ENCODE assay signal across 20 mouse cellular contexts in the genomic region with DNA sequence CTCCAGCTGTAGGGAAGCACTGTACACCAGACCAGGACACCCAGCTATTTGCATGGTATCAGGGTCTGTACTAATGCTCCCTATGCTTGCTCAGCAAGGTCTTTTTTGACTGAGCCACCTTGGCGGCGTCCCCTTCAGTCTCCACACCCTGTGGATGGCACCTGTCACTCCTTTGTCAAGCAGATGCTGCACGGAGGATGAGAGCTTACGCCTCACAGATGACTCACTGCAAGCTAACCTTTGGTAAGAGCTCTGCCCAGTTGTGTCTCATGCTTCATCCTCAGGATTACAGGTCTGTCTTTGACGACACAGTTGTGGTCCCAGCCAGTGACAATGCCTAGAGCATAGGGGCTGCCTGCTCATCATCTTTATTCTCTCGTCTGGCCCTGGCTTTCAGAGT.
A peak's percentile ranks its signal among the peaks of the same experiment; 100 is the strongest.
DNase-seq lines count a peak whose midpoint lies in the region; ATAC-seq and TF ChIP-seq lines count a peak whose summit lies in the region.
"Had no signal": no experiment of that assay in that cellular context is flagged by ENCODE, and none has a peak within 500 bp of the region (broad histone marks: within the 10 kb centered on the region; RNA-seq: fewer than 3 reads in every experiment).

No protein-coding gene starts in this region.

- H3K4me1 ChIP-seq in kidney, embryonic 16.5 days (ENCODE audit: insufficient read depth, low read length), result peaks cover 23% of the 10 kb centered on the region
- H3K4me1 ChIP-seq in hindbrain, embryonic 11.5 days (replicated peaks; ENCODE audit: control insufficient read depth, insufficient read depth, low read length), result no peaks in the 10 kb centered on the region; the same call in 1 of the 2 replicates

- H3ac ChIP-seq in myocyte (ENCODE audit: control insufficient read depth, insufficient read length), result no peak overlapping the region

- no peaks in the 10 kb centered on the region for H3K36me3 ChIP-seq in kidney, embryonic 16.5 days (ENCODE audit: insufficient read depth, low read length)
- no peaks in the 10 kb centered on the region for H3K36me3 ChIP-seq in myocyte (ENCODE audit: control insufficient read depth, insufficient read depth)
- no peaks in the 10 kb centered on the region for H3K36me3 ChIP-seq in hindbrain, embryonic 11.5 days (ENCODE audit: control insufficient read depth, insufficient read depth, low read length)
- H3K36me3 ChIP-seq: embryonic facial prominence, embryonic 10.5 days; forebrain, embryonic 10.5 days; heart, embryonic 13.5 days; hindbrain, embryonic 12.5 days had no signal

- no peaks in the 10 kb centered on the region for H3K27me3 ChIP-seq in kidney, embryonic 16.5 days (ENCODE audit: insufficient read depth, low read length)
- H3K27me3 ChIP-seq in myocyte (ENCODE audit: control insufficient read depth, insufficient read depth, insufficient read length), result no peaks in the 10 kb centered on the region
- H3K27me3 ChIP-seq in hindbrain, embryonic 11.5 days (ENCODE audit: control insufficient read depth, insufficient read depth, low read length), result no peaks in the 10 kb centered on the region
- H3K27me3 ChIP-seq: heart, embryonic 13.5 days; hindbrain, embryonic 12.5 days had no signal

- ATAC-seq in kidney, embryonic 16.5 days (ENCODE audit: low FRiP score, low TSS enrichment), result peak; percentile 32; the same call in 1 of the 2 replicates
- ATAC-seq in hindbrain, embryonic 11.5 days (ENCODE audit: low FRiP score), result no peak
- ATAC-seq: activated CD4-positive, CD25-positive, alpha-beta regulatory T cell, adult 4 months; forebrain, embryonic 14.5 days; hindbrain, embryonic 16.5 days had no signal

- H3K4me2 ChIP-seq in kidney, embryonic 16.5 days (replicated peaks; ENCODE audit: low read depth, low read length), result no peak overlapping the region
- no peak overlapping the region for H3K4me2 ChIP-seq in myocyte (ENCODE audit: low read depth)
- H3K4me2 ChIP-seq in hindbrain, embryonic 11.5 days (replicated peaks; ENCODE audit: low read depth, low read length), result no peak overlapping the region
- H3K4me2 ChIP-seq: heart, embryonic 13.5 days; hindbrain, embryonic 12.5 days had no signal

- H3K9me3 ChIP-seq in kidney, embryonic 16.5 days (ENCODE audit: low read length), result no peaks in the 10 kb centered on the region
- no peaks in the 10 kb centered on the region for H3K9me3 ChIP-seq in hindbrain, embryonic 11.5 days (ENCODE audit: control insufficient read depth, low read length)
- H3K9me3 ChIP-seq: embryonic facial prominence, embryonic 10.5 days; forebrain, embryonic 10.5 days; hindbrain, embryonic 12.5 days had no signal

- WGBS in kidney, embryonic 16.5 days, result 84% methylated on average over 6 of the region's 6 CpGs
- WGBS in hindbrain, embryonic 11.5 days, result 84% methylated on average over 6 of the region's 6 CpGs

- H3K9ac ChIP-seq in kidney, embryonic 16.5 days (replicated peaks; ENCODE audit: low read length), result no peak overlapping the region
- no peak overlapping the region for H3K9ac ChIP-seq in hindbrain, embryonic 11.5 days (ENCODE audit: low read depth, low read length)
- H3K9ac ChIP-seq: heart, embryonic 13.5 days; hindbrain, embryonic 12.5 days had no signal

- H3K4me3 ChIP-seq in kidney, embryonic 16.5 days (ENCODE audit: low read length), result no peak overlapping the region
- H3K4me3 ChIP-seq in myocyte, result no peak overlapping the region
- H3K4me3 ChIP-seq in hindbrain, embryonic 11.5 days (ENCODE audit: low read depth, low read length), result no peak overlapping the region
- H3K4me3 ChIP-seq: embryonic facial prominence, embryonic 10.5 days; forebrain, embryonic 10.5 days; heart, embryonic 13.5 days; hindbrain, embryonic 12.5 days had no signal

- DNase-seq in kidney, adult 8-10 months, result no peak
- DNase-seq in ZHBTc4 (ENCODE audit: low read depth, low spot score), result peak; percentile 47
- no peak for DNase-seq in hindbrain, embryonic 11.5 days (ENCODE audit: low spot score)
- no peak for DNase-seq in spleen, adult 18-20 months
- DNase-seq in left cerebral cortex, postnatal 25 days (ENCODE audit: low spot score in 2 of 2), result no peak
- DNase-seq: adrenal gland, postnatal 25 days; cerebellum, adult 2 months; cerebellum, postnatal 10 days; gastrocnemius, postnatal 36 days; heart, adult 11 months; heart, postnatal 36 days had no signal

- TF ChIP-seq POLR2A in myocyte (IDR thresholded peaks at IDR 0.05; ENCODE audit: insufficient read length, low read depth), result no peak

- intact Hi-C loops in left cerebral cortex, postnatal 25 days (cut with DNase I), result no loop called here

- no peaks in the 10 kb centered on the region for H3K79me2 ChIP-seq in myocyte (ENCODE audit: control insufficient read depth, insufficient read depth)

- no peak overlapping the region for H3K27ac ChIP-seq in kidney, embryonic 16.5 days (ENCODE audit: low read length)
- H3K27ac ChIP-seq in hindbrain, embryonic 11.5 days (ENCODE audit: low read depth, low read length), result no peak overlapping the region
- H3K27ac ChIP-seq: embryonic facial prominence, embryonic 10.5 days; forebrain, embryonic 10.5 days; heart, embryonic 13.5 days; hindbrain, embryonic 12.5 days had no signal

TF ChIP-seq in myocyte, 11 proteins besides CTCF, POLR2A, EP300 and RAD21:
- TF ChIP-seq MYOG (IDR thresholded peaks at IDR 0.05; ENCODE audit: control insufficient read depth in 1 of 3, insufficient read depth in 1 of 3, insufficient read length in 2 of 3, low read depth in 2 of 3) (peak; percentile 34 to 84 (median 53)), USF1 (IDR thresholded peaks at IDR 0.05; ENCODE audit: low read depth) (no peak), REST (IDR thresholded peaks at IDR 0.05; ENCODE audit: insufficient read depth, insufficient read length) (no peak), SRF (IDR thresholded peaks at IDR 0.05; ENCODE audit: control insufficient read depth, insufficient read length, low read depth) (no peak), MYOD1 (IDR thresholded peaks at IDR 0.05; ENCODE audit: control insufficient read depth in 1 of 3, insufficient read length in 2 of 3, low read depth in 2 of 3) (peak; percentile 69 to 98 (median 92)), E2F4 (IDR thresholded peaks at IDR 0.05; ENCODE audit: insufficient read depth) (no peak), CEBPB (IDR thresholded peaks at IDR 0.05; ENCODE audit: insufficient read depth, poor library complexity, severe bottlenecking) (no peak), MAX (IDR thresholded peaks at IDR 0.05; ENCODE audit: low read depth) (no peak), TCF12 (IDR thresholded peaks at IDR 0.05; ENCODE audit: insufficient read depth, poor library complexity, severe bottlenecking) (peak; percentile 72), TCF3 (IDR thresholded peaks at IDR 0.05; ENCODE audit: insufficient read length, low read depth) (peak; percentile 53), POLR2AphosphoS2 (IDR thresholded peaks at IDR 0.05; ENCODE audit: insufficient read length, low read depth) (no peak)
